Mouse (Mus musculus): Measurements from ENCODE around the gene Gm11564.
"Not testable (repeated sequence)": the region's sequence is repeated elsewhere in the genome, so short reads cannot be mapped to it uniquely, and the experiment has no call there.

The Gm11564 gene

DNA sequence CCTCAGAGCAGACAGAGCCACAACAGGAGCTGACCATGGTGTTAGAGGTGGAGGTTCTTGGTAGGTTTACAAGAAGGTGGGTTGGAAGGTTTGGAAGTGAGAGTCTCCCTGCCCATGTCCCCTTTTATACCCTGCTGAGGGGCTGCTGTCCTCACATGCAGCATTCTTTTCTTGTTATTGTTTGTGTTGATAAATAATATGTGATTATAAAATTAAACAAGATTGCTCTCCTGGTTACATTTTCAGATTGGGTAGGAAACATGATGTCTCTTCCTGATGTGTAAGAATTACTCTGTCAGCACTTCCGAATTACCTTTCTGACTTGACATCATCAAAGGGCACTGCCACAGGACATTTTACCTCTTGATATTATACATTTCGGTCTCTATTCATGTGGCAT is at the start of gene Gm11564:
Gene Gm11564 (minus strand): TSS at position 101 of the 400 bp plus-strand sequence.
- not testable (repeated sequence) for DNase-seq

DNA sequence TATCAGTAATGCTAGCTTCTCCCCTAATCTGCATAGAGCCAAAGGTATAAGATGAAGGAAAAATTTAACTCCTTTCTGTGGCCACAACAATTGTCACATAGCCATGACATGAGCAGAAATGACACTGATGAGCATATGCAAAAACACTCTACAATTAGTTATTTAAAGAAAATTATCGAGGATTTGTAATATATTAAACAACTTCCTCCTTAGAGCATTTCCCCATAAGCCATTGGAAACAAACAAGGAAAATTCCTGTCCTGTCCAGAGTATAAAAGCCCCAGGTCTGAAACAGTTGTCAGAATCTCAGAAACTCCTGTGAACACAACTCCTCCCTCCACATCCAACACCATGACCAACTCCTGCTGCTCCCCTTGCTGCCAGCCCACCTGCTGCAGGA is 48.7 kb upstream of the Gm11564 start, which contains the start of gene Gm11559:
Gene Gm11559 (plus strand): TSS at position 301 of the 400 bp plus-strand sequence.
- DNase-seq: not testable (repeated sequence)

GRCm38 (mm10) chr11:99858761-99859160 is 43.3 kb upstream of the Gm11564 start:
- no peak for DNase-seq

- no peak for DNase-seq
These were observed 42.2 kb upstream of the Gm11564 start, which contains the start of gene Gm11568 for GRCm38 (mm10) chr11:99857617-99858016. Gene Gm11568 (plus strand): TSS chr11:99857917.

DNA sequence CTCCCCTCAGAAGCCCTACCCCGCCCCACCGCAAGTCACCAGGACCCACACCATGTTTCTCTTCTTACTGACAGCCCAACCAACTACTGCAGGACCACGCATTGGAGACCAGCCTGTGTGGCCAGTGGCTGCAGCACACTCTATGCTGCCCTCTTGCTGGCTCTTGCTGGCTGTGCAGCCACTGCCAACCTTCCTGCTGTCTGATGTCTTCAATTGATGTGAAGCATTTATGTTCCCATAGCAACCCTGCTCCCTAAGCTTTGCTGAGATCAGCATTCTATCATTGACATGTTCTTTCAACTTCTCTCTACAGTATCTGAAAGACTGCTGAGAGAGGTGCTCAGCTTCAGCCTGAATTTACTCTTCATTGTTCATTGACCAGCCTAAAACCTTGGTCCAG is 38.7 kb upstream of the Gm11564 start:
- DNase-seq: no peak

GRCm38 (mm10) chr11:99851508-99851907 is 36.0 kb upstream of the Gm11564 start, which contains the start of gene Krtap4-16:
Gene Krtap4-16 (minus strand): TSS chr11:99851608.
- DNase-seq: no peak

DNA sequence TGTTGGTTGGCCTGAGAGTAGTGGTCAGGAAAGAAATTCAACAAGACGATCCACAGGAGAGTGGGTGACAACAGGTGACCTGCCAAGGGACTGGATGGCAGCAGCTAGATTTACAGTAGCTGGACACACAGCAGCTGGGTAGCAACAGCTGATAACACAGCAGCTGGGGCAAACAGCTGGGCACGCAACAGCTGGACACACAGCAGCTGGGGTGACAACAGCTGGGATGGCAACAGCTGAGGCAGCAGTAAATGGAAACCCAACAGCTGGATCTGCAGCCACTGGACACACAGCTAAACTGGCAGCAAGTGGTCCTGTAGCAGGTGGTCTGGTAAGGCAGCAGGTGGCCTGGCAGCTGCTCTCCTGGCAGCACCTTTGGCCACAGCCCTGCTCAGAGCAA is 31.3 kb upstream of the Gm11564 start:
- DNase-seq: no peak

- DNase-seq: no peak
These were observed 26.7 kb upstream of the Gm11564 start for GRCm38 (mm10) chr11:99842185-99842584.

DNA sequence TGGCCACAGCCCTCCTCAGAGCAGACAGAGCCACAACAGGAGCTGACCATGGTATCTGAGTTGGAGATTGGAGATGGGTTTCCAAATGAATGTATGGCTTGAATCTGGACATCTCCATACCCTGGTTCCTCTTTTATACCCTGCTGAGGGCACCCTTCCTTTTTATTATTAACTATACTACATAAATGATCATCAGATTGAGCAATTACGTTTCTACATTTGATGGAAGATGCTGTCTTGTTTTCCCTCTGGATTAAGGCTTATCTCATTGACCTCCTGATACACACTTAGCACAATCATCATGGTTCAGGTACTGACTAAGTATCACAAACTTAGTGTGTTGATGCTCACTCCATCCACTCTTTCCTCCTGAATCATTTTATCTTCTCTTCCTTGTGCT is 22.5 kb upstream of the Gm11564 start, which contains the start of gene 2300003K06Rik:
Gene 2300003K06Rik (minus strand): TSS at position 101 of the 400 bp plus-strand sequence.
- no peak for DNase-seq

DNA sequence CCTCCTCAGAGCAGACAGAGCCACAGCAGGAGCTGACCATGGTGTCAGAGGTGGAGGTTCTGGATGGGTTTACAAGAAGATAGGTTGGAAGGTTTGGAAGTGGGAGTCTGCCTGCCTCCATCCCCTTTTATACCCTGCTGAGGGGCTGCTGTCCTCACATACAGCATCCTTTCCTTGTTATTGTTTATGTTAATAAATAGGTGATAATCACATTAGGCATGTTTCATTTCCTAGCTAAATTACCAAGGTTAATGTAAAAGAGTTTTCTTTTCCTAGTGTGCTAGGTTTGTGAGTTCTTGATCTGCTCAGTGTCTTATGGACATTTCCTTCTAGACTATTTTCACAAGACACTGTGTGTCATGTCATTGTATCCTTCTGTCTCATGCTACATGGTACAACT is 5.7 kb downstream of the Gm11564 start, which contains the start of gene Krtap4-13:
Gene Krtap4-13 (minus strand): TSS at position 101 of the 400 bp plus-strand sequence.
- DNase-seq: not testable (repeated sequence)

DNA sequence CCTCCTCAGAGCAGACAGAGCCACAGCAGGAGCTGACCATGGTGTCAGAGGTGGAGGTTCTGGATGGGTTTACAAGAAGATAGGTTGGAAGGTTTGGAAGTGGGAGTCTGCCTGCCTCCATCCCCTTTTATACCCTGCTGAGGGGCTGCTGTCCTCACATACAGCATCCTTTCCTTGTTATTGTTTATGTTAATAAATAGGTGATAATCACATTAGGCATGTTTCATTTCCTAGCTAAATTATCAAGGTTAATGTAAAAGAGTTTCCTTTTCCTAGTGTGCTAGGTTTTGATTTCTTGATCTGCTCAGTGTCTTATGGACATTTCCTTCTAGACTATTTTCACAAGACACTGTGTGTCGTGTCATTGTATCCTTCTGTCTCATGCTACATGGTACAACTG is 11.1 kb downstream of the Gm11564 start, which contains the start of gene Gm11554:
Gene Gm11554 (minus strand): TSS at position 101 of the 400 bp plus-strand sequence.
- DNase-seq: not testable (repeated sequence)

GRCm38 (mm10) chr11:99798832-99799231 is 16.6 kb downstream of the Gm11564 start, which contains the start of gene Gm11569:
Gene Gm11569 (minus strand): TSS chr11:99798932.
- DNase-seq: not testable (repeated sequence)

- no peak for DNase-seq
These were observed 22.1 kb downstream of the Gm11564 start, which contains the start of gene Gm11596 for GRCm38 (mm10) chr11:99793367-99793766. Gene Gm11596 (minus strand): TSS chr11:99793467.

- DNase-seq: not testable (repeated sequence)
These were observed 30.6 kb downstream of the Gm11564 start, which contains the start of gene Krtap4-9 for GRCm38 (mm10) chr11:99784900-99785299. Gene Krtap4-9 (plus strand): TSS chr11:99785200.

DNA sequence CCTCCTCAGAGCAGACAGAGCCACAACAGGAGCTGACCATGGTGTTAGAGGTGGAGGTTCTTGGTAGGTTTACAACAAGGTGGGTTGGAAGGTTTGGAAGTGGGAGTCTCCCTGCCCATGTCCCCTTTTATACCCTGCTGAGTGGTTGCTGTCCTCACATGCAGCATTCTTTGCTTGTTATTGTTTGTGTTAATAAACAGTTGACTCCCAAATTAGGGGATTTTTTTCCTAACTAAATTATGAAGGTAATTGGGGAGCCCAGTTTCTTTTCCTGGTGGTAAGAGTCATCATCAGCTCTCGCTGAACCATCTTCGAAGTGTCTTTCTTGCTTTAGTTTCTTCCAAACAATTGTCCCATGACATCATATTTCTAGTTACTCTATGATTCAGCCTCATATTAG is 34.9 kb downstream of the Gm11564 start, which contains the start of gene Krtap4-8:
Gene Krtap4-8 (minus strand): TSS at position 101 of the 400 bp plus-strand sequence.
- no peak for DNase-seq

DNA sequence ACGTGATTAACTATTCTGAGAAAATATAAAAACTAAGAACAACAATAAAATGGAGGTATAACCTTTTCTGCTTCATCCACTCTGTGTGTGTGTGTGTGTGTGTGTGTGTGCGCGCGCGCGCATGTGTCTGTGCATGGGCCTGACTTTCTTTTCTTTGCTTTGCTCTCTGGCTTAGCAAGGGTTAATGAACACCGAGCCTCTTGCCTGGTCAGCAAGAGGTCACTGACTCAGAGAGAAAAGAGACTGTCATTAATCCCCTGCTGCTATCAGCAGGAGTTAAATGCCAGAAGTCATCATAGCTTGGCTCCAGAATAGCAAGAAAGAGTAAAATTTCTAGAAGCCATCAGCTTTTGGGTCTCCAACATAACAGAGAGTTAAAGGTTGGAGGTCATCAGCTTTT is 37.1 kb downstream of the Gm11564 start:
- DNase-seq: no peak

GRCm38 (mm10) chr11:99772813-99773212 is 42.7 kb downstream of the Gm11564 start, which contains the start of gene Gm11595:
Gene Gm11595 (minus strand): TSS chr11:99772913.
- not testable (repeated sequence) for DNase-seq

DNA sequence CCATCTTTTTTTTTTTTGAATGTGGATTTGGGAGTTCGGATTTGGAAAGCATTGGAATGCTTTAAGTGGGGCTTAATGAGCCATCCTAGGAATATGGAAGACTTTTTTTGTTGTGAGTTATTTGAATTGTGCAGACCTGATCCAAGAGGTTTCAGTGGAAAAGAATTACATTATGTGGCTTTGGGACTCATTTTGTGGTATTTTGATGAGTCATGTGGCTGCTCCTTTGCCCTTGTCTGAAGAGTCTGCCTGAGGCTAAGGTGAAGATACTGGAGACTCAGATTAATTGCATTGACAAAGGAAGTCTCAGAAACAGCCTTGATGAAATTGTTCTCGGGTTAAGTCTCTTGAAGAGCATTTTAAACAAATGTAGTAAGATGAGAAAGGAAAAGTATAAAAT is 47.1 kb downstream of the Gm11564 start:
- no peak for DNase-seq

Data from cerebellum, adult 9-10 months (tissue).